Mouse (Mus musculus): ENCODE results near the gene Gm6408. TPM values are rescaled to one million over a fixed set of nuclear protein-coding genes. Genes with fewer than 3 reads are reported as not detected.
"Not testable (repeated sequence)": the region's sequence is repeated elsewhere in the genome, so short reads cannot be mapped to it uniquely, and the experiment has no call there.

Gene Gm6408
- polyA plus RNA-seq, 1 experiment from 2014 or later = not detected

DNA sequence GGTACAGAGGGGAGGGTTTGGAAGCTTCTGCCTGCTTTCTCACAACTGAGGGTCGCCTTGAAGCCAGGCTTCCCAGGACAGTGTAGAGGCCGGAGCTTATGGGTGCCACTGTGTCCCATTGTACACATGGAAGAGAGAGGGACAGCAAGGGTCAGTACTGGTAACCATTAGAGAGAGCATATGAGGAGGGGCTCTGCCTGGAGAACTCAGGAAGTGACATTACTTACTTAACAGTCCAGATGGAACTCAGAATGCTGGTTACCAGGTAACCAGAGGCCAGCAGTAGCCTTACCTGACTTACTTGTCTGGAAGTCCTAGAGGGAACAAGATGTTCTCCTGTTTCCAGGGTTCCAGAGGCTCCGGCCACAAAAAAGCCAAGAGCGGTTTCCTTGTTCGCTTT lies 9.3 kb downstream of the Gm6408 start, which contains the start of gene Gm6370:
Gene Gm6370 (plus strand): TSS at position 301 of the 400 bp plus-strand sequence.
- not testable (repeated sequence) for ATAC-seq (ENCODE audit: low read depth)

DNA sequence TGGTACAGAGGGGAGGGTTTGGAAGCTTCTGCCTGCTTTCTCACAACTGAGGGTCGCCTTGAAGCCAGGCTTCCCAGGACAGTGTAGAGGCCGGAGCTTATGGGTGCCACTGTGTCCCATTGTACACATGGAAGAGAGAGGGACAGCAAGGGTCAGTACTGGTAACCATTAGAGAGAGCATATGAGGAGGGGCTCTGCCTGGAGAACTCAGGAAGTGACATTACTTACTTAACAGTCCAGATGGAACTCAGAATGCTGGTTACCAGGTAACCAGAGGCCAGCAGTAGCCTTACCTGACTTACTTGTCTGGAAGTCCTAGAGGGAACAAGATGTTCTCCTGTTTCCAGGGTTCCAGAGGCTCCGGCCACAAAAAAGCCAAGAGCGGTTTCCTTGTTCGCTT lies 20.3 kb downstream of the Gm6408 start, which contains the start of gene 4930449I24Rik:
Gene 4930449I24Rik (plus strand): TSS at position 301 of the 400 bp plus-strand sequence.
- not testable (repeated sequence) for H3K27ac ChIP-seq (replicated peaks; ENCODE audit: low read depth, low read length); H3K36me3 ChIP-seq (ENCODE audit: control insufficient read depth, insufficient read depth, low read length); H3K27me3 ChIP-seq (replicated peaks; ENCODE audit: control insufficient read depth, insufficient read depth, low read length); DNase-seq (ENCODE audit: low spot score); H3K4me3 ChIP-seq (ENCODE audit: low read depth, low read length); H3K4me2 ChIP-seq (ENCODE audit: low read depth, low read length); H3K9ac ChIP-seq (ENCODE audit: low read depth, low read length); H3K4me1 ChIP-seq (ENCODE audit: control insufficient read depth, insufficient read depth, low read length); ATAC-seq (ENCODE audit: low read depth); H3K9me3 ChIP-seq (ENCODE audit: control insufficient read depth, low read length)
- no CpG with 5 or more reads among the region's 5 CpGs for WGBS

More for the DNA sequence above, 9.3 kb downstream of the Gm6408 start, which contains the start of gene Gm6370:
- not testable (repeated sequence) for H3K4me1 ChIP-seq (ENCODE audit: control insufficient read depth, insufficient read depth, low read length); H3K36me3 ChIP-seq (ENCODE audit: control insufficient read depth, insufficient read depth, low read length); H3K4me2 ChIP-seq (ENCODE audit: low read depth, low read length); H3K4me3 ChIP-seq (ENCODE audit: low read depth, low read length); H3K9ac ChIP-seq (ENCODE audit: low read depth, low read length); H3K27me3 ChIP-seq (replicated peaks; ENCODE audit: control insufficient read depth, insufficient read depth, low read length); H3K27ac ChIP-seq (replicated peaks; ENCODE audit: low read depth, low read length); DNase-seq (ENCODE audit: low spot score); H3K9me3 ChIP-seq (ENCODE audit: control insufficient read depth, low read length)
- WGBS = no CpG with 5 or more reads among the region's 5 CpGs

DNA sequence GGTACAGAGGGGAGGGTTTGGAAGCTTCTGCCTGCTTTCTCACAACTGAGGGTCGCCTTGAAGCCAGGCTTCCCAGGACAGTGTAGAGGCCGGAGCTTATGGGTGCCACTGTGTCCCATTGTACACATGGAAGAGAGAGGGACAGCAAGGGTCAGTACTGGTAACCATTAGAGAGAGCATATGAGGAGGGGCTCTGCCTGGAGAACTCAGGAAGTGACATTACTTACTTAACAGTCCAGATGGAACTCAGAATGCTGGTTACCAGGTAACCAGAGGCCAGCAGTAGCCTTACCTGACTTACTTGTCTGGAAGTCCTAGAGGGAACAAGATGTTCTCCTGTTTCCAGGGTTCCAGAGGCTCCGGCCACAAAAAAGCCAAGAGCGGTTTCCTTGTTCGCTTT lies 32.1 kb downstream of the Gm6408 start, which contains the start of gene Gm3402:
Gene Gm3402 (plus strand): TSS at position 301 of the 400 bp plus-strand sequence.
- not testable (repeated sequence) for H3K27ac ChIP-seq (replicated peaks; ENCODE audit: low read depth, low read length); H3K9me3 ChIP-seq (ENCODE audit: control insufficient read depth, low read length); H3K4me2 ChIP-seq (ENCODE audit: low read depth, low read length); H3K4me1 ChIP-seq (ENCODE audit: control insufficient read depth, insufficient read depth, low read length); H3K36me3 ChIP-seq (ENCODE audit: control insufficient read depth, insufficient read depth, low read length); DNase-seq (ENCODE audit: low spot score); H3K4me3 ChIP-seq (ENCODE audit: low read depth, low read length); H3K27me3 ChIP-seq (replicated peaks; ENCODE audit: control insufficient read depth, insufficient read depth, low read length); ATAC-seq (ENCODE audit: low read depth); H3K9ac ChIP-seq (ENCODE audit: low read depth, low read length)
- WGBS = no CpG with 5 or more reads among the region's 5 CpGs

DNA sequence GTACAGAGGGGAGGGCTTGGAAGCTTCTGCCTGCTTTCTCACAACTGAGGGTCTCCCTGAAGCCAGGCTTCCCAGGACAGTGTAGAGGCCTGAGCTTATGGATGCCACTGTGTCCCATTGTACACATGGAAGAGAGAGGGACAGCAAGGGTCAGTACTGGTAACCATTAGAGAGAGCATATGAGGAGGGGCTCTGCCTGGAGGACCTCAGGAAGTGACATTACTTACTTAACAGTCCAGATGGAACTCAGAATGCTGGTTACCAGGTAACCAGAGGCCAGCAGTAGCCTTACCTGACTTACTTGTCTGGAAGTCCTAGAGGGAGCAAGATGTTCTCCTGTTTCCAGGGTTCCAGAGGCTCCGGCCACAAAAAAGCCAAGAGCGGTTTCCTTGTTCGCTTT lies 43.7 kb downstream of the Gm6408 start, which contains the start of gene Gm3404:
Gene Gm3404 (plus strand): TSS at position 301 of the 400 bp plus-strand sequence.
- H3K36me3 ChIP-seq (ENCODE audit: control insufficient read depth, insufficient read depth, low read length); H3K4me2 ChIP-seq (ENCODE audit: low read depth, low read length); H3K27ac ChIP-seq (replicated peaks; ENCODE audit: low read depth, low read length); ATAC-seq (ENCODE audit: low read depth); H3K9me3 ChIP-seq (ENCODE audit: control insufficient read depth, low read length); DNase-seq (ENCODE audit: low spot score); H3K4me1 ChIP-seq (ENCODE audit: control insufficient read depth, insufficient read depth, low read length); H3K27me3 ChIP-seq (replicated peaks; ENCODE audit: control insufficient read depth, insufficient read depth, low read length); H3K4me3 ChIP-seq (ENCODE audit: low read depth, low read length); H3K9ac ChIP-seq (ENCODE audit: low read depth, low read length): not testable (repeated sequence)
- no CpG with 5 or more reads among the region's 3 CpGs for WGBS

Other genes starting within 250 kb of the Gm6408 start
- 1.6 and 1.7 TPM in 2 replicates for gene Wasf3, start 97.0 kb upstream of the Gm6408 start, polyA plus RNA-seq (2014; fragmentation: Nextera tagmentation; extraction: Ambion mirVana)
- not detected in 2 replicates for gene Gm6370, start 9.4 kb downstream of the Gm6408 start, polyA plus RNA-seq (2014; fragmentation: Nextera tagmentation; extraction: Ambion mirVana)
- not detected in 2 replicates for gene 4930449I24Rik, start 20.4 kb downstream of the Gm6408 start, polyA plus RNA-seq (2014; fragmentation: Nextera tagmentation; extraction: Ambion mirVana)
- gene Gm3402, start 32.2 kb downstream of the Gm6408 start, polyA plus RNA-seq (2014; fragmentation: Nextera tagmentation; extraction: Ambion mirVana) = not detected in 2 replicates
- not detected in 2 replicates for gene Gm3404, start 43.8 kb downstream of the Gm6408 start, polyA plus RNA-seq (2014; fragmentation: Nextera tagmentation; extraction: Ambion mirVana)
- not detected in 2 replicates for gene Gm3409, start 55.7 kb downstream of the Gm6408 start, polyA plus RNA-seq (2014; fragmentation: Nextera tagmentation; extraction: Ambion mirVana)
- gene Gm3415, start 74.2 kb downstream of the Gm6408 start, polyA plus RNA-seq (2014; fragmentation: Nextera tagmentation; extraction: Ambion mirVana) = not detected in 2 replicates
- gene Gpr12, start 103.3 kb downstream of the Gm6408 start, polyA plus RNA-seq (2014; fragmentation: Nextera tagmentation; extraction: Ambion mirVana) = 0.26 TPM in 1 of 2 replicates, not detected in the other